Mouse (Mus musculus) C2C12 (cell line): ENCODE data around the gene Ahrr. TPM values are rescaled to one million over a fixed set of nuclear protein-coding genes. Genes with fewer than 3 reads are reported as not detected.

Experiments
- H3K27me3 ChIP-seq: one replicate; pipeline ENCODE4 v1.6.1; 2011; ENCODE audit not compliant: control insufficient read depth, insufficient read depth, insufficient read length
- H3K36me3 ChIP-seq: one replicate; pipeline ENCODE4 v1.6.1; 2011; ENCODE audit not compliant: control insufficient read depth, insufficient read depth
- H3K4me3 ChIP-seq: one replicate; pipeline ENCODE4 v1.5.1; 2011; ENCODE audit warnings: mild to moderate bottlenecking, control low read depth; ENCODE audit not compliant: poor library complexity, insufficient read depth, severe bottlenecking
- H3K79me2 ChIP-seq: one replicate; pipeline ENCODE4 v1.6.1; 2011; ENCODE audit not compliant: control insufficient read depth, insufficient read depth
- H3K79me3 ChIP-seq: one replicate; pipeline ENCODE4 v1.6.1; 2011; ENCODE audit warnings: low read depth, control low read depth
- H3ac ChIP-seq: one replicate; pipeline ENCODE3; 2011; ENCODE audit warnings: low read depth; ENCODE audit not compliant: control insufficient read depth, insufficient read length
- CEBPB ChIP-seq: IDR thresholded peaks from one replicate; pipeline ENCODE4 v1.6.1; 2011; ENCODE audit warnings: low read depth, mild to moderate bottlenecking, control low read depth, moderate library complexity
- CTCF ChIP-seq: IDR thresholded peaks from one replicate; pipeline ENCODE4 v1.5.1; 2011; ENCODE audit not compliant: control insufficient read depth, insufficient read depth, insufficient read length
- FOSL1 ChIP-seq: IDR thresholded peaks from one replicate; pipeline ENCODE4 v1.8.0; 2011; ENCODE audit warnings: mild to moderate bottlenecking, low read length; ENCODE audit not compliant: poor library complexity, insufficient read depth, severe bottlenecking
- MAX ChIP-seq: IDR thresholded peaks from one replicate; pipeline ENCODE4 v1.6.1; 2011; ENCODE audit warnings: mild to moderate bottlenecking, control low read depth
- MYOD1 ChIP-seq: IDR thresholded peaks from one replicate; pipeline ENCODE4 v1.6.1; 2011; ENCODE audit warnings: low read depth; ENCODE audit not compliant: control insufficient read depth, insufficient read length
- MYOG ChIP-seq: IDR thresholded peaks from one replicate; pipeline ENCODE4 v1.6.1; 2011; ENCODE audit not compliant: control insufficient read depth, insufficient read length; ENCODE audit errors: extremely low read depth
- USF1 ChIP-seq: IDR thresholded peaks from one replicate; pipeline ENCODE4 v1.6.1; 2011; ENCODE audit warnings: low read depth, mild to moderate bottlenecking, control low read depth, moderate library complexity
- long read RNA-seq, 2 experiments: library from polyadenylated mRNA; unstranded; transcript quantifications; one replicate each; pipeline ENCODE4 v2.0.0; 2019 to 2020
- polyA plus RNA-seq: library from polyadenylated mRNA; unstranded; fragments of >200 nt; fragmentation: generic; extraction: Trizol; gene quantifications from one replicate; pipeline ENCODE4 v1.2.1, GENCODE M21; 2012; ENCODE audit warnings: missing spikeins

Gene Ahrr
- 2.0 TPM for polyA plus RNA-seq
- long read RNA-seq, experiment 1, result 0 reads
- long read RNA-seq, experiment 2, full-length matches to known transcripts, result 20 of 30 reads
- long read RNA-seq, experiment 2, partial matches to known transcripts, result 0 of 30 reads
- long read RNA-seq, experiment 2, other reads (novel, unspliced or antisense), result 10 of 30 reads

GRCm38 (mm10) chr13:74292167-74292566, at the start of gene Ahrr:
Ahrr (minus strand) TSS chr13:74292331.
- Histone ChIP-seq H3K27me3 (no peaks in the 10 kb centered on the region), H3K79me3 (peaks cover 5% of the 10 kb centered on the region), H3K4me3 (peak within 1 kb of the TSS; percentile 25), H3K36me3 (no peaks in the 10 kb centered on the region), H3ac (no peak within 1 kb of the TSS), H3K79me2 (peaks cover 5% of the 10 kb centered on the region)
- no peak for TF ChIP-seq MAX
- TF ChIP-seq CTCF, result peak; percentile 73
- TF ChIP-seq MYOD1, result no peak
- no peak for TF ChIP-seq CEBPB
- TF ChIP-seq FOSL1, result no peak

- Histone ChIP-seq H3ac (no peak overlapping the region), H3K27me3 (no peaks in the 10 kb centered on the region), H3K4me3 (no peak overlapping the region), H3K36me3 (peaks cover 67% of the 10 kb centered on the region), H3K79me3 (peaks cover 9% of the 10 kb centered on the region), H3K79me2 (peaks cover 16% of the 10 kb centered on the region)
- no peak for TF ChIP-seq FOSL1
- TF ChIP-seq MYOD1, result no peak
- no peak for TF ChIP-seq CEBPB
- no peak for TF ChIP-seq MAX
- TF ChIP-seq MYOG, result no peak
- no peak for TF ChIP-seq CTCF
These were observed 48.9 kb upstream of the Ahrr start for GRCm38 (mm10) chr13:74341036-74341435.

DNA sequence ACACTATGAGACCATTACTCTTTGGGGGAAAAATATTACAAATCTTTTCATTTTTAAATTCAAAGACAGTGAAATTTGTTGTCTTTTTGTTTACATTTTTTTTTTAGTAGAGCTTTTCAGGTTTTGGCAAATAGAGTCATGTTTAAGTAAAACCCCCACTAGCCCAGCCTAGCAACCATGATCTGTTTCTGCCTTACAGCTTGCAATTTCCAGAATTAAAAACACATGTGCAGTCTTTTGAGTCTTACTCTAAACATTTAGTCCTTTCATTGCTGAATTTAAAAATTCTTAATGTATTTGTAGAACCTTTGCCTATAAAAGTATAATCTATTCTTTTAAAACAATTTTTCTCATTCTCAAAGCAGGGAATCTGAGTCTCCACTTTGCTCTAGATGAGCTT, 37.2 kb upstream of the Ahrr start:
- TF ChIP-seq MYOD1 (no peak), MAX (no peak), FOSL1 (no peak), CTCF (no peak), MYOG (no peak), USF1 (no peak), CEBPB (no peak)
- no peak overlapping the region for H3K4me3 ChIP-seq
- no peaks in the 10 kb centered on the region for H3K27me3 ChIP-seq
- H3ac ChIP-seq, result no peak overlapping the region
- H3K36me3 ChIP-seq, result peaks cover 82% of the 10 kb centered on the region
- H3K79me3 ChIP-seq, result no peaks in the 10 kb centered on the region
- no peaks in the 10 kb centered on the region for H3K79me2 ChIP-seq

GRCm38 (mm10) chr13:74317170-74317849, 25.2 kb upstream of the Ahrr start, which contains the start of gene Pdcd6:
Pdcd6 (minus strand) TSS chr13:74317580.
- peak within 1 kb of the TSS; percentile 97 for H3ac ChIP-seq
- peaks cover 29% of the 10 kb centered on the region for H3K79me3 ChIP-seq
- peak within 1 kb of the TSS; percentile 90 for H3K4me3 ChIP-seq
- TF ChIP-seq FOSL1 (no peak), USF1 (no peak), MAX (no peak), MYOG (no peak), MYOD1 (no peak), CTCF (no peak), CEBPB (no peak)
- H3K36me3 ChIP-seq, result peaks cover 42% of the 10 kb centered on the region
- H3K79me2 ChIP-seq, result peaks cover 46% of the 10 kb centered on the region
- no peaks in the 10 kb centered on the region for H3K27me3 ChIP-seq

DNA sequence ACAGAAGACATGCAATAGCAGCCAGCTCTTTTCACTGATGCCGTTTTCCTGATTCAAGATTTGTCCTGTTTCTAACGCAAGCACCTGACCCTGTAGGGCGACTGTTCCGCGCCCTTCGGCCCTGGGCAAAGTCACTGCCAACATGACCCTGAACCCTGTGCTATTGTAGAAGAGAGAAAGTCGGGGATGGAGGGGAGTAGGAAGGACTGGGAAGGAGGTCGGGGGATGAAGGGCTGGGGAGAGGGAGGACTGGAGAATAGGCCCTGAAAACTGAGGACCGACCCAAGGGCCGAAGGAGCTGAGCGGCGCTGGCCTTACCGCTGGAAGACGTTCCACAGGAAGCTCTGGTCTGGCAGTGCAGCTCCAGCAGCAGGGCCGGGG, 24.6 kb upstream of the Ahrr start:
- H3K36me3 ChIP-seq, result peaks cover 36% of the 10 kb centered on the region
- peaks cover 29% of the 10 kb centered on the region for H3K79me3 ChIP-seq
- H3ac ChIP-seq, result peak overlapping the region; percentile 97
- H3K79me2 ChIP-seq, result peaks cover 47% of the 10 kb centered on the region
- no peak for TF ChIP-seq CTCF
- no peak for TF ChIP-seq USF1
- no peak for TF ChIP-seq MYOD1
- H3K27me3 ChIP-seq, result no peaks in the 10 kb centered on the region
- H3K4me3 ChIP-seq, result peak overlapping the region; percentile 90

DNA sequence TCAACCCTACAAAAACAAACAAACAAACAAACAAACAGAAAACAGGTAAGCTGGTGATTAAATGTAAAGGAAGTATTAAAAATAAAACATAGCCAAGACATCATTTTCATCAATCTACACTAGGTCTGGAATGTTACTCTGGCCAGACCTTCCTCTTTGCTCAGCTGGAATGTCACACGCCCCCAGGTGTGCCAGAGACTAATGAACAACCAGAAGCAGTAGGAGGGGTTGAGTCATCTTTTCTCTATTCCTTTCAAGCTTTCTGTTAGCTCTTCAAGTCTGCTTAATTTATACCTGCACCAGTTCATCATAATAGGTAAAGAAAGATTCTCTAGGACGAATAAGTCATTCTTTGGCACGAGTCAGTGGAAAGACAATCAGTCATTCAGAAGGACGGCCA, 24.3 kb upstream of the Ahrr start:
- H3K27me3 ChIP-seq, result no peaks in the 10 kb centered on the region
- peak overlapping the region; percentile 90 for H3K4me3 ChIP-seq
- peak overlapping the region; percentile 97 for H3ac ChIP-seq
- peaks cover 47% of the 10 kb centered on the region for H3K79me2 ChIP-seq
- TF ChIP-seq MYOG, result no peak
- TF ChIP-seq USF1, result no peak
- TF ChIP-seq FOSL1, result no peak
- no peak for TF ChIP-seq CTCF
- TF ChIP-seq MYOD1, result no peak
- no peak for TF ChIP-seq CEBPB
- TF ChIP-seq MAX, result no peak
- peaks cover 29% of the 10 kb centered on the region for H3K79me3 ChIP-seq
- H3K36me3 ChIP-seq, result peaks cover 35% of the 10 kb centered on the region
